Mouse (Mus musculus) gastrocnemius, adult 18-20 months (tissue): ENCODE measurements around the gene Cxcl16. TPM values are rescaled to one million over a fixed set of nuclear protein-coding genes. Genes with fewer than 3 reads are reported as not detected.
"Not testable (repeated sequence)": the region's sequence is repeated elsewhere in the genome, so short reads cannot be mapped to it uniquely, and the experiment has no call there.

Source experiments
- DNase-seq: peaks from one replicate; pipeline ENCODE4 v3.0.0; 2021; ENCODE audit warnings: low spot score
- long read RNA-seq, 2 experiments: library from polyadenylated mRNA; stranded (forward); transcript quantifications; one replicate each; pipeline ENCODE4 v2.0.0; 2021
- total RNA-seq, 2 experiments: library from RNA; stranded (reverse); gene quantifications; 2 replicates each; pipeline ENCODE4 v1.2.3; 2021

Cxcl16 gene
- total RNA-seq, result 1 to 10 TPM in 1 of 2 experiments, under 1 TPM in 1; 0.73 to 1.2 TPM
- long read RNA-seq, experiment 1, partial matches to known transcripts, result 1 of 2 reads
- long read RNA-seq, experiment 1, other reads (novel, unspliced or antisense), result 0 of 2 reads
- long read RNA-seq, experiment 2, partial matches to known transcripts, result 0 of 1 reads
- long read RNA-seq, experiment 2, other reads (novel, unspliced or antisense), result 0 of 1 reads

- DNase-seq, result peak; percentile 39
These were observed at the start of gene Cxcl16 for GRCm38 (mm10) chr11:70459601-70460101. Cxcl16 (minus strand) TSS chr11:70459984.

GRCm38 (mm10) chr11:70506962-70507515 is 47.3 kb upstream of the Cxcl16 start:
- DNase-seq, result no peak

GRCm38 (mm10) chr11:70506385-70506784 is 46.6 kb upstream of the Cxcl16 start:
- peak; percentile 77 for DNase-seq

GRCm38 (mm10) chr11:70504970-70505369 is 45.2 kb upstream of the Cxcl16 start, which contains the start of gene Tm4sf5:
Tm4sf5 (plus strand) TSS chr11:70505244.
- no peak for DNase-seq

- no peak for DNase-seq
These were observed 42.2 kb upstream of the Cxcl16 start for GRCm38 (mm10) chr11:70502018-70502417.

- no peak for DNase-seq
These were observed 40.7 kb upstream of the Cxcl16 start for GRCm38 (mm10) chr11:70500476-70500812.

- peak; percentile 24 for DNase-seq
These were observed 40.0 kb upstream of the Cxcl16 start for GRCm38 (mm10) chr11:70499566-70500475.

GRCm38 (mm10) chr11:70489684-70490083 is 29.9 kb upstream of the Cxcl16 start:
- no peak for DNase-seq

- DNase-seq, result peak; percentile 79
These were observed 29.4 kb upstream of the Cxcl16 start for GRCm38 (mm10) chr11:70489138-70489537.

GRCm38 (mm10) chr11:70487816-70488215 is 28.0 kb upstream of the Cxcl16 start:
- DNase-seq, result peak; percentile 15

GRCm38 (mm10) chr11:70485498-70485897 is 25.7 kb upstream of the Cxcl16 start:
- DNase-seq, result no peak

- DNase-seq, result no peak
These were observed 15.2 kb upstream of the Cxcl16 start for GRCm38 (mm10) chr11:70474872-70475534.

GRCm38 (mm10) chr11:70473291-70473690 is 13.5 kb upstream of the Cxcl16 start:
- not testable (repeated sequence) for DNase-seq

GRCm38 (mm10) chr11:70472716-70473115 is 12.9 kb upstream of the Cxcl16 start:
- DNase-seq, result no peak

- DNase-seq, result no peak
These were observed 10.0 kb upstream of the Cxcl16 start for GRCm38 (mm10) chr11:70469764-70470163.

GRCm38 (mm10) chr11:70467902-70468619 is 8.3 kb upstream of the Cxcl16 start:
- no peak for DNase-seq

GRCm38 (mm10) chr11:70465824-70466223 is 6.0 kb upstream of the Cxcl16 start:
- no peak for DNase-seq

- DNase-seq, result no peak
These were observed 5.4 kb upstream of the Cxcl16 start for GRCm38 (mm10) chr11:70465211-70465610.

GRCm38 (mm10) chr11:70463970-70464369 is 4.2 kb upstream of the Cxcl16 start:
- no peak for DNase-seq

- no peak for DNase-seq
These were observed 840 bp downstream of the Cxcl16 start, which contains the start of gene Zmynd15 for GRCm38 (mm10) chr11:70458688-70459600. Zmynd15 (plus strand) TSS chr11:70459433.
